Mouse (Mus musculus): Measurements from ENCODE around the gene Awat1. TPM values are rescaled to one million over a fixed set of nuclear protein-coding genes. Genes with fewer than 3 reads are reported as not detected.

Gene Awat1
- not detected in 2 replicates for polyA plus RNA-seq (2011; ENCODE audit: insufficient read depth, insufficient read length, low replicate concordance, missing spikeins)

GRCm38 (mm10) chrX:100571951-100572350, at the start of gene Awat1:
TSS of gene Awat1 (plus strand) at chrX:100572251.
- TF ChIP-seq CTCF (IDR thresholded peaks at IDR 0.05; ENCODE audit: control insufficient read depth, insufficient read depth, low read length) (no peak), POLR2A (IDR thresholded peaks at IDR 0.05; ENCODE audit: borderline replicate concordance, control insufficient read depth, low read depth, low read length) (no peak)
- Histone ChIP-seq H3K4me3 (replicated peaks; ENCODE audit: control insufficient read depth, low read depth, low read length) (no peak within 1 kb of the TSS), H3K4me1 (ENCODE audit: control insufficient read depth, insufficient read depth, low read length) (no peaks in the 10 kb centered on the region), H3K27ac (ENCODE audit: control insufficient read depth, insufficient read depth, low read depth, low read length, poor library complexity) (no peak within 1 kb of the TSS)
- WGBS: 82% methylated on average over 1 of the region's 1 CpGs

GRCm38 (mm10) chrX:100524471-100524870, 47.6 kb upstream of the Awat1 start, which contains the start of gene Dgat2l6:
TSS of gene Dgat2l6 (plus strand) at chrX:100524838.
- Histone ChIP-seq H3K4me1 (ENCODE audit: control insufficient read depth, insufficient read depth, low read length) (no peaks in the 10 kb centered on the region), H3K4me3 (replicated peaks; ENCODE audit: control insufficient read depth, low read depth, low read length) (no peak within 1 kb of the TSS), H3K27ac (ENCODE audit: control insufficient read depth, insufficient read depth, low read depth, low read length, poor library complexity) (no peak within 1 kb of the TSS)
- TF ChIP-seq POLR2A (IDR thresholded peaks at IDR 0.05; ENCODE audit: borderline replicate concordance, control insufficient read depth, low read depth, low read length): no peak
- TF ChIP-seq CTCF (IDR thresholded peaks at IDR 0.05; ENCODE audit: control insufficient read depth, insufficient read depth, low read length): no peak
- 68% methylated on average over 4 of the region's 4 CpGs for WGBS

- TF ChIP-seq CTCF (IDR thresholded peaks at IDR 0.05; ENCODE audit: control insufficient read depth, insufficient read depth, low read length) (no peak), POLR2A (IDR thresholded peaks at IDR 0.05; ENCODE audit: borderline replicate concordance, control insufficient read depth, low read depth, low read length) (no peak)
- Histone ChIP-seq H3K27ac (ENCODE audit: control insufficient read depth, insufficient read depth, low read depth, low read length, poor library complexity) (no peak overlapping the region), H3K4me1 (ENCODE audit: control insufficient read depth, insufficient read depth, low read length) (no peaks in the 10 kb centered on the region), H3K4me3 (replicated peaks; ENCODE audit: control insufficient read depth, low read depth, low read length) (no peak overlapping the region)
- 43% methylated on average over 3 of the region's 3 CpGs for WGBS
These were observed 16.0 kb upstream of the Awat1 start for GRCm38 (mm10) chrX:100556026-100556425.

- TF ChIP-seq CTCF (IDR thresholded peaks at IDR 0.05; ENCODE audit: control insufficient read depth, insufficient read depth, low read length): no peak
- TF ChIP-seq POLR2A (IDR thresholded peaks at IDR 0.05; ENCODE audit: borderline replicate concordance, control insufficient read depth, low read depth, low read length): no peak
- Histone ChIP-seq H3K4me3 (replicated peaks; ENCODE audit: control insufficient read depth, low read depth, low read length) (no peak overlapping the region), H3K4me1 (ENCODE audit: control insufficient read depth, insufficient read depth, low read length) (no peaks in the 10 kb centered on the region), H3K27ac (ENCODE audit: control insufficient read depth, insufficient read depth, low read depth, low read length, poor library complexity) (no peak overlapping the region)
- 84% methylated on average over 3 of the region's 3 CpGs for WGBS
These were observed 6.4 kb upstream of the Awat1 start for GRCm38 (mm10) chrX:100565696-100566095.

GRCm38 (mm10) chrX:100594791-100595190, 22.7 kb downstream of the Awat1 start, which contains the start of gene P2ry4:
TSS of gene P2ry4 (minus strand) at chrX:100594869.
- no peak within 1 kb of the TSS for H3K4me3 ChIP-seq (replicated peaks; ENCODE audit: control insufficient read depth, low read depth, low read length)
- H3K4me1 ChIP-seq (ENCODE audit: control insufficient read depth, insufficient read depth, low read length): no peaks in the 10 kb centered on the region
- H3K27ac ChIP-seq (ENCODE audit: control insufficient read depth, insufficient read depth, low read depth, low read length, poor library complexity): no peak within 1 kb of the TSS
- 55% methylated on average over 4 of the region's 4 CpGs for whole genome bisulfite sequencing
- TF ChIP-seq CTCF (IDR thresholded peaks at IDR 0.05; ENCODE audit: control insufficient read depth, insufficient read depth, low read length) (no peak), POLR2A (IDR thresholded peaks at IDR 0.05; ENCODE audit: borderline replicate concordance, control insufficient read depth, low read depth, low read length) (no peak)

- 49% methylated on average over 5 of the region's 5 CpGs for WGBS
- TF ChIP-seq CTCF (IDR thresholded peaks at IDR 0.05; ENCODE audit: control insufficient read depth, insufficient read depth, low read length): no peak
- no peak for TF ChIP-seq POLR2A (IDR thresholded peaks at IDR 0.05; ENCODE audit: borderline replicate concordance, control insufficient read depth, low read depth, low read length)
- Histone ChIP-seq H3K4me3 (replicated peaks; ENCODE audit: control insufficient read depth, low read depth, low read length) (no peak overlapping the region), H3K4me1 (ENCODE audit: control insufficient read depth, insufficient read depth, low read length) (no peaks in the 10 kb centered on the region), H3K27ac (ENCODE audit: control insufficient read depth, insufficient read depth, low read depth, low read length, poor library complexity) (no peak overlapping the region)
These were observed 25.4 kb downstream of the Awat1 start for GRCm38 (mm10) chrX:100597439-100597838.

- H3K4me3 ChIP-seq (replicated peaks; ENCODE audit: control insufficient read depth, low read depth, low read length): no peak overlapping the region
- WGBS: 68% methylated on average over 4 of the region's 4 CpGs
- no peaks in the 10 kb centered on the region for H3K4me1 ChIP-seq (ENCODE audit: control insufficient read depth, insufficient read depth, low read length)
- TF ChIP-seq CTCF (IDR thresholded peaks at IDR 0.05; ENCODE audit: control insufficient read depth, insufficient read depth, low read length): no peak
- no peak for TF ChIP-seq POLR2A (IDR thresholded peaks at IDR 0.05; ENCODE audit: borderline replicate concordance, control insufficient read depth, low read depth, low read length)
- H3K27ac ChIP-seq (ENCODE audit: control insufficient read depth, insufficient read depth, low read depth, low read length, poor library complexity): no peak overlapping the region
These were observed 27.7 kb downstream of the Awat1 start for GRCm38 (mm10) chrX:100599755-100600154.

- Histone ChIP-seq H3K4me1 (ENCODE audit: control insufficient read depth, insufficient read depth, low read length) (no peaks in the 10 kb centered on the region), H3K4me3 (replicated peaks; ENCODE audit: control insufficient read depth, low read depth, low read length) (no peak within 1 kb of the TSS), H3K27ac (ENCODE audit: control insufficient read depth, insufficient read depth, low read depth, low read length, poor library complexity) (no peak within 1 kb of the TSS)
- WGBS: 85% methylated on average over 1 of the region's 1 CpGs
- TF ChIP-seq POLR2A (IDR thresholded peaks at IDR 0.05; ENCODE audit: borderline replicate concordance, control insufficient read depth, low read depth, low read length) (no peak), CTCF (IDR thresholded peaks at IDR 0.05; ENCODE audit: control insufficient read depth, insufficient read depth, low read length) (no peak)
These were observed 33.3 kb downstream of the Awat1 start, which contains the start of gene Arr3 for GRCm38 (mm10) chrX:100605314-100605713. TSS of gene Arr3 (plus strand) at chrX:100605497.

GRCm38 (mm10) chrX:100618488-100618887, 46.4 kb downstream of the Awat1 start:
- 59% methylated on average over 3 of the region's 3 CpGs for WGBS
- Histone ChIP-seq H3K27ac (ENCODE audit: control insufficient read depth, insufficient read depth, low read depth, low read length, poor library complexity) (no peak overlapping the region), H3K4me1 (ENCODE audit: control insufficient read depth, insufficient read depth, low read length) (no peaks in the 10 kb centered on the region), H3K4me3 (replicated peaks; ENCODE audit: control insufficient read depth, low read depth, low read length) (no peak overlapping the region)
- TF ChIP-seq CTCF (IDR thresholded peaks at IDR 0.05; ENCODE audit: control insufficient read depth, insufficient read depth, low read length) (no peak), POLR2A (IDR thresholded peaks at IDR 0.05; ENCODE audit: borderline replicate concordance, control insufficient read depth, low read depth, low read length) (no peak)

Measured in bone marrow, adult 2 months (tissue).